Mouse (Mus musculus) cortical plate, adult 2 months (tissue): ENCODE data around the gene Plbd2. TPM values are rescaled to one million over a fixed set of nuclear protein-coding genes. Genes with fewer than 3 reads are reported as not detected.

ENCODE experiments used
- H3K27ac ChIP-seq: fragments of 200-500 bp; 2 replicates; pipeline ENCODE4 v1.5.1; 2012; ENCODE audit warnings: low read length, control low read depth, inconsistent platforms; ENCODE audit not compliant: insufficient read depth
- H3K4me1 ChIP-seq: fragments of 200-500 bp; 2 replicates; pipeline ENCODE4 v1.6.1; 2011; ENCODE audit warnings: low read length; ENCODE audit not compliant: control insufficient read depth, insufficient read depth
- H3K4me3 ChIP-seq: fragments of 200-500 bp; 2 replicates; pipeline ENCODE4 v1.5.1; 2011; ENCODE audit warnings: mild to moderate bottlenecking, low read length, control low read depth; ENCODE audit not compliant: insufficient read depth
- CTCF ChIP-seq: fragments of 200-500 bp; IDR thresholded peaks from 2 replicates; pipeline ENCODE4 v1.5.1; 2011; ENCODE audit warnings: mild to moderate bottlenecking, control low read depth, low read length; ENCODE audit not compliant: insufficient read depth; ENCODE audit errors: extremely low read depth
- POLR2A ChIP-seq: fragments of 200-500 bp; IDR thresholded peaks from 2 replicates; pipeline ENCODE4 v1.6.1; 2011; ENCODE audit warnings: mild to moderate bottlenecking, low read length, control low read depth; ENCODE audit not compliant: insufficient read depth; ENCODE audit errors: extremely low read depth
- polyA plus RNA-seq: library from polyadenylated mRNA; depleted of rRNA; stranded (reverse); fragments of >200 nt; gene quantifications from 2 replicates; pipeline ENCODE4 v1.2.3, GENCODE M21; 2012

Gene Plbd2
- polyA plus RNA-seq, 1 experiment: 53.3 TPM

- H3K4me1 ChIP-seq: no peaks in the 10 kb centered on the region
- no peak for TF ChIP-seq POLR2A
- TF ChIP-seq CTCF: no peak
- H3K27ac ChIP-seq: no peak overlapping the region
- H3K4me3 ChIP-seq: no peak overlapping the region
Measured at GRCm38 (mm10) chr5:120447305-120447704, 56.1 kb downstream of the Plbd2 start.

GRCm38 (mm10) chr5:120440733-120441132, 62.7 kb downstream of the Plbd2 start:
- Histone ChIP-seq H3K4me3 (no peak overlapping the region), H3K27ac (no peak overlapping the region)

DNA sequence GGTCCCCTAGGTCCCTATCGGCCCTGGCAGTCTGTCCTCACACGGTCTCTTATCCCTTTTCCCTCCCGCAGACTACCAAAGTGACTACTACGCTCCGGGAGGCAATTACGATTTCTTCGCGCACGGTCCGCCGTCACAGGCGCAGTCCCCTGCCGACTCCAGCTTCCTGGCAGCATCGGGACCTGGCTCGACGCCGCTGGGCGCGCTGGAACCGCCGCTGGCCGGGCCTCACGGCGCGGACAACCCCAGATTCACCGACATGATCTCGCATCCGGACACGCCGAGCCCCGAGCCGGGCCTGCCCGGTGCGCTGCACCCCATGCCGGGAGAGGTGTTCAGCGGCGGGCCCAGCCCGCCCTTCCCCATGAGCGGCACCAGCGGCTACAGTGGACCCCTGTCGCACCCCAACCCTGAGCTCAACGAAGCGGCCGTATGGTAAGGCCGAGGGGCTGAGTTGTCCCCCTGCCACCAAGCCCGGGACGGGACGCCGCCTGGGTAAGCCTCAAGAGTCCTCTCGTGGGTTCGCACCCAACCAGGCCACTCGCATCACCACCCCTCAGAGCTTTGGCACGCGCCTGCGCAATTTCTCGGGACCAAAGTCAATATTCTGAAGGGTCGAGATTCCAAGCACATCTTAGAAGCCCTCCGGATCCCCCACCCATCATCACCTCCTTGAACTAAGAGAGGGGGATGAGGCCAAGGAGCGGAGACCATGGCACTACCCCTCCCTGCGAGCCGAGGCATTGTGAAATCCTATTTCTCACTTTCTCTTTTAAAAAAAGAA, 63.3 kb downstream of the Plbd2 start:
- Histone ChIP-seq H3K27ac (no peak overlapping the region), H3K4me1 (no peaks in the 10 kb centered on the region), H3K4me3 (no peak overlapping the region)
- TF ChIP-seq POLR2A: no peak
- no peak for TF ChIP-seq CTCF

More at GRCm38 (mm10) chr5:120440733-120441132, 62.7 kb downstream of the Plbd2 start:
- TF ChIP-seq CTCF (peak; percentile 71), POLR2A (no peak)
- H3K4me1 ChIP-seq: no peaks in the 10 kb centered on the region

- TF ChIP-seq CTCF (no peak), POLR2A (no peak)
- Histone ChIP-seq H3K4me1 (no peaks in the 10 kb centered on the region), H3K27ac (no peak overlapping the region), H3K4me3 (no peak overlapping the region)
Measured at GRCm38 (mm10) chr5:120438991-120439710, 64.3 kb downstream of the Plbd2 start.

DNA sequence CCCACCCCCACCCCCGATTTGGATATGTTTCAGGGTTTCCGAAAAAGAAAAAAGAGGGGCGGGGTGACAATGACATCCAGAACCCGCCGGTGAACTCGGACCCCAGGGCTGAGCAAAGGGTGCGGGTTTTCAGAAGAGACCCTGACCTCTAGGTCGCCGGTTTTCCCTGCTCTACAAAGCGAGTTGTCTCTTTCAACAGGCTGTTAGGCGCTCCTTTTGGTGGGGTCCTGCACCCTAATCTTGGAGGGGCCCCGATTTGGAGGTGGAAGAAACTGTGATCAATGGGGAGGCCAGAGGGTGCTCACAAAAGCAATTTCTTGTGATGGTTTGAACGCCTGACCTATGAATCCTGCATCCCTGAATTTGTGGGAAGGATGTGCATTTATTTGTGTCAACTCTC, 65.0 kb downstream of the Plbd2 start:
- no peak overlapping the region for H3K27ac ChIP-seq
- H3K4me3 ChIP-seq: no peak overlapping the region
- no peaks in the 10 kb centered on the region for H3K4me1 ChIP-seq
- TF ChIP-seq POLR2A (no peak), CTCF (no peak)

GRCm38 (mm10) chr5:120437986-120438385, 65.4 kb downstream of the Plbd2 start:
- Histone ChIP-seq H3K27ac (no peak overlapping the region), H3K4me3 (no peak overlapping the region), H3K4me1 (no peaks in the 10 kb centered on the region)
- TF ChIP-seq POLR2A: no peak

DNA sequence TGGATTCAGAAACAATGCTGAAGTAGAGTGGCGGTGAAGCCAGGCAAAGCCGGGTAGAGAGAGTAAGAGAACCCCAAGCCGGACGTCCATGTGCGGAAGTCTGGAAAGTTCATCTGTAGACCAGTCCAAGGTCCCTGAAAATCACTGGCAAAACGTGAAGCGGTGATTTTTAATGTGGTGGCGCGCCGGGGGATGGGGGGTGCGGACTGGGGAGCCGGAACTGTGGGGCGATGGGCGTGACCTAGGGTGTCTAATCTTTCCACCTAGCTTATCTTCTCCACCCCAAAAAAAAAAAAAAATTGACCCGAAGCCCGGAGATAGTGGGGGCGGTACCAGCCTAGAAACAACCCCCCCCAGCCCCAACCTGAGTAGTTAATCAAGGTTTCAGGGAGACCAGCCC, 65.9 kb downstream of the Plbd2 start:
- Histone ChIP-seq H3K4me1 (no peaks in the 10 kb centered on the region), H3K4me3 (no peak overlapping the region), H3K27ac (no peak overlapping the region)
- TF ChIP-seq POLR2A (no peak), CTCF (no peak)

- H3K27ac ChIP-seq: no peak overlapping the region
- TF ChIP-seq POLR2A (no peak), CTCF (no peak)
- no peak overlapping the region for H3K4me3 ChIP-seq
- H3K4me1 ChIP-seq: no peaks in the 10 kb centered on the region
Measured at GRCm38 (mm10) chr5:120436885-120437495, 66.4 kb downstream of the Plbd2 start.

DNA sequence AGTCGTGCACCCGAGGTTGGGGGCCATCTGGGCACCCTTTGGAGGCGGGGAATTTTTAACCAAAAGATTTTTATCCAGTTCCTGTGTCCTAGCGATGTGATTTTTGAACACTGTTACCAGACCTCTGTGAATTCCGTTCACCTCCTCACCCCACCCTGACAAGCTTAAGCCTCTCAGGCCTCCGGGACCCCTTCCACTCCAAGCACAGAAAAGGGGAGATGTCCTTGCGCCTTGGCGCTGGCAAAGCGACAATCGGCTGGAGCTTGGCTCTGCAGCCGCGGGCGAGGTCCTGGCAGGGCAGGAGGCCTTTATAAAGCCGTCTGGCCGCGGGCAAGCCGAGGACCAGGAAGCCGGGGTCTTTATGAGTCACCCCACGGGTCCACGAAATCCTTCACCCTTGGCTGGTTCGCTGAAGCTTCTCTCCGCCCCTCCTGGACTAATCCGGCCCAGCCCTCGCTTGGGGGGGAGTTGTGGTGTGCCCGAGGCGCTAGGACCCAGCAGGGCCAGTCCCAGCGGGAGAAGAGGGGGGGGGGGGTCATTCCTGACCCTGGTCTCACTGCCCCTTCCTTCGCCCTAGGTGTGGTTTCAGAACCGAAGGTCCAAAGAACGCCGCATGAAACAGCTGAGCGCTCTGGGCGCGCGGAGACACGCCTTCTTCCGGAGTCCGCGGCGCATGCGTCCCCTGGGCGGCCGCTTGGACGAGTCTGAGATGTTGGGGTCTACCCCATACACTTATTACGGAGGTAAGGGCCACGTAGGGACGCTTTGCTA, 67.5 kb downstream of the Plbd2 start:
- no peak overlapping the region for H3K27ac ChIP-seq
- no peaks in the 10 kb centered on the region for H3K4me1 ChIP-seq
- no peak overlapping the region for H3K4me3 ChIP-seq
- TF ChIP-seq CTCF: no peak
- TF ChIP-seq POLR2A: no peak
